Mouse (Mus musculus): ENCODE measurements around the gene Gm42906. TPM values are rescaled to one million over a fixed set of nuclear protein-coding genes. Genes with fewer than 3 reads are reported as not detected.

Gm42906 gene
- total and polyA plus RNA-seq, 3 experiments, result not detected

DNA sequence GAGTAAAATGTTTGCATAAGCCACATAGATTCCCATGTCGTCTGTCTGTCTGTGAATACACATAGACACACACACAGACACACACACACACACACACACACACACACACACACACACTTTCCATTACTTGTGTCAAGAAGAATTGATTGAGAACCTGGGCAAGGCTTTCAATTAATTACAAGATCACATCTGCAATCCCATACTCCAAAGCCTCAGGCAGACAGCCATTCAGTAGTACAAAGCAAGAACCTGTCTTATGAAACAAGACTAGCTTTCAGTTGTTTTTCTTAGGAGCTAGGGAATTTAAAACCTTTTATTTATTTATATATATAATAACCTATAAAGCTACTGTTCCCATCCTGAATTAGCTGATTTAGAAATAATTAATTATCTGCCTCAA lies 78.3 kb downstream of the Gm42906 start:
- Histone ChIP-seq H3K4me3 (ENCODE audit: control insufficient read depth in 1 of 2, insufficient read depth in 1 of 2, low read depth in 2 of 2, low read length in 2 of 2) (no peak overlapping the region), H3K36me3 (ENCODE audit: control insufficient read depth in 1 of 2, insufficient read depth in 2 of 2, low read length in 2 of 2) (no peaks in the 10 kb centered on the region), H3K9me3 (replicated peaks; ENCODE audit: insufficient read depth, low read length) (no peaks in the 10 kb centered on the region), H3K27ac (ENCODE audit: control insufficient read depth, low read depth, low read length) (no peak overlapping the region), H3K79me2 (ENCODE audit: control insufficient read depth, insufficient read depth, low read length, poor library complexity) (no peaks in the 10 kb centered on the region), H3K9ac (ENCODE audit: control insufficient read depth, low read depth, low read length, poor library complexity, severe bottlenecking) (no peak overlapping the region), H3K4me1 (ENCODE audit: control insufficient read depth in 1 of 2, insufficient read depth in 2 of 2, low read length in 2 of 2) (no peaks in the 10 kb centered on the region), H3K27me3 (ENCODE audit: control insufficient read depth in 1 of 2, insufficient read depth in 2 of 2, low read length in 2 of 2) (no peaks in the 10 kb centered on the region)
- no peak for DNase-seq (ENCODE audit: low read depth, low spot score)
- TF ChIP-seq MYB (IDR thresholded peaks at IDR 0.05; ENCODE audit: low read depth, low read length), result no peak
- no peak for TF ChIP-seq SIN3A (IDR thresholded peaks at IDR 0.05; ENCODE audit: low read length)
- no peak for TF ChIP-seq E2F4 (IDR thresholded peaks at IDR 0.05; ENCODE audit: borderline replicate concordance, low read depth, low read length)
- no peak for TF ChIP-seq MXI1 (IDR thresholded peaks at IDR 0.05; ENCODE audit: low read depth, low read length)
- no peak for TF ChIP-seq ELF1 (IDR thresholded peaks at IDR 0.05; ENCODE audit: low read depth, low read length)
- TF ChIP-seq NELFE (IDR thresholded peaks at IDR 0.05; ENCODE audit: low read depth, low read length), result no peak
- TF ChIP-seq RCOR1 (IDR thresholded peaks at IDR 0.05; ENCODE audit: low read depth, low read length), result no peak
- no peak for TF ChIP-seq ETS1 (IDR thresholded peaks at IDR 0.05; ENCODE audit: low read depth, low read length)
- no peak for TF ChIP-seq MYC (IDR thresholded peaks at IDR 0.05; ENCODE audit: low read depth, low read length)
- TF ChIP-seq CHD2 (IDR thresholded peaks at IDR 0.05; ENCODE audit: low read length), result no peak
- TF ChIP-seq ZMIZ1 (IDR thresholded peaks at IDR 0.05; ENCODE audit: low read depth, low read length), result no peak

DNA sequence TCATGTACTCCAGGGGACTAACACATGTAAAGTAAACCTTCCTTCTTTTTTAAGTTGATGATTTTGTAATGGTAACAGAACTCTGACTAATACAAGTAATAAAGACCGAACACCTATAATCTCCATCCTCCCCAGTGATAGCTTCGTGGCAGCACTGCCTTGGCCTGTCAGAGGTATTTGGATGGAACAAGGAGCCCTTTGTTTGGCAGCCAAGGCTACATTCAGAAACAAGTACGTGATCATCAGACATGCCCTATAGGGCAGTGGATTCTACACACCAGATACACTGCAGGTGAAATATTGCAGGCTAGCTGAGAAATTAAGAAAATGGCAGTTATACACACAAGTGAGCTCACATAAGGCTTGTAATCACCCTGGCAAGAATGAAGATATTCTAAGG lies 79.5 kb downstream of the Gm42906 start:
- no peaks in the 10 kb centered on the region for H3K9me3 ChIP-seq (replicated peaks; ENCODE audit: insufficient read depth, low read length)
- TF ChIP-seq NRF1 (IDR thresholded peaks at IDR 0.05; ENCODE audit: insufficient read depth, low read depth, low read length, poor library complexity, severe bottlenecking) (no peak), ZMIZ1 (IDR thresholded peaks at IDR 0.05; ENCODE audit: low read depth, low read length) (no peak), SIN3A (IDR thresholded peaks at IDR 0.05; ENCODE audit: low read length) (no peak), GABPA (IDR thresholded peaks at IDR 0.05; ENCODE audit: low read depth, low read length) (no peak), ZKSCAN1 (IDR thresholded peaks at IDR 0.05; ENCODE audit: low read depth, low read length) (no peak)
- H3K27me3 ChIP-seq (ENCODE audit: control insufficient read depth in 1 of 2, insufficient read depth in 2 of 2, low read length in 2 of 2), result no peaks in the 10 kb centered on the region
- no peaks in the 10 kb centered on the region for H3K4me1 ChIP-seq (ENCODE audit: control insufficient read depth in 1 of 2, insufficient read depth in 2 of 2, low read length in 2 of 2)
- DNase-seq (ENCODE audit: low read depth, low spot score), result no peak
- H3K4me3 ChIP-seq (ENCODE audit: control insufficient read depth in 1 of 2, insufficient read depth in 1 of 2, low read depth in 2 of 2, low read length in 2 of 2), result no peak overlapping the region
- no peak overlapping the region for H3K27ac ChIP-seq (ENCODE audit: control insufficient read depth, low read depth, low read length)
- no peak overlapping the region for H3K9ac ChIP-seq (ENCODE audit: control insufficient read depth, low read depth, low read length, poor library complexity, severe bottlenecking)
- H3K36me3 ChIP-seq (ENCODE audit: control insufficient read depth in 1 of 2, insufficient read depth in 2 of 2, low read length in 2 of 2), result no peaks in the 10 kb centered on the region
- no peaks in the 10 kb centered on the region for H3K79me2 ChIP-seq (ENCODE audit: control insufficient read depth, insufficient read depth, low read length, poor library complexity)

DNA sequence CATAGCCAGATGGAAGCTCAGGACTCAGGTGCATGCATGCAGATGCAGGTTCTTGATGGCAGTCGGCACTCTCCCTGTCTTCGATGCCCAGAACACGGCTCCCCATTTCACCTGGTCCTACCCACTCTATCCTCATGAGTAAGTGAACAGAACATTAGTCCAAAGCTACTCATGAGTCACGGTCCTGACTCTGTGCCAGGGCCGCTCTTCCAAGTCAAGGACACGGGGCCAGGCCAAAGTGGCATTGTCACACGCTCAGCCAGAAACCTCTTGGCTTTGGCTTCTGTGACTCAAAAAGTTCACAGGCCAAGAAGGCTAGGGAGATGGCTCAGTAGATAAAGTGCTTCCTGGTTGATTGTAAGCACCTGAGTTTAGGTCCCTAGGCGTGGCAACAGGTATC lies 81.3 kb downstream of the Gm42906 start:
- Histone ChIP-seq H3K27ac (ENCODE audit: control insufficient read depth, low read depth, low read length) (no peak overlapping the region), H3K4me1 (ENCODE audit: control insufficient read depth in 1 of 2, insufficient read depth in 2 of 2, low read length in 2 of 2) (no peaks in the 10 kb centered on the region), H3K9me3 (replicated peaks; ENCODE audit: insufficient read depth, low read length) (no peaks in the 10 kb centered on the region), H3K4me3 (ENCODE audit: control insufficient read depth in 1 of 2, insufficient read depth in 1 of 2, low read depth in 2 of 2, low read length in 2 of 2) (no peak overlapping the region), H3K36me3 (ENCODE audit: control insufficient read depth in 1 of 2, insufficient read depth in 2 of 2, low read length in 2 of 2) (no peaks in the 10 kb centered on the region), H3K9ac (ENCODE audit: control insufficient read depth, low read depth, low read length, poor library complexity, severe bottlenecking) (no peak overlapping the region), H3K79me2 (ENCODE audit: control insufficient read depth, insufficient read depth, low read length, poor library complexity) (no peaks in the 10 kb centered on the region), H3K27me3 (ENCODE audit: control insufficient read depth in 1 of 2, insufficient read depth in 2 of 2, low read length in 2 of 2) (no peaks in the 10 kb centered on the region)
- DNase-seq (ENCODE audit: low read depth, low spot score), result no peak
- no peak for TF ChIP-seq MAZ (IDR thresholded peaks at IDR 0.05; ENCODE audit: low read depth, low read length)
- TF ChIP-seq NRF1 (IDR thresholded peaks at IDR 0.05; ENCODE audit: insufficient read depth, low read depth, low read length, poor library complexity, severe bottlenecking), result no peak
- no peak for TF ChIP-seq POLR2AphosphoS2 (IDR thresholded peaks at IDR 0.05; ENCODE audit: low read length)

Measured in MEL (cell line).